Mouse (Mus musculus): ENCODE results near the gene Krt82.

Krt82 gene

DNA sequence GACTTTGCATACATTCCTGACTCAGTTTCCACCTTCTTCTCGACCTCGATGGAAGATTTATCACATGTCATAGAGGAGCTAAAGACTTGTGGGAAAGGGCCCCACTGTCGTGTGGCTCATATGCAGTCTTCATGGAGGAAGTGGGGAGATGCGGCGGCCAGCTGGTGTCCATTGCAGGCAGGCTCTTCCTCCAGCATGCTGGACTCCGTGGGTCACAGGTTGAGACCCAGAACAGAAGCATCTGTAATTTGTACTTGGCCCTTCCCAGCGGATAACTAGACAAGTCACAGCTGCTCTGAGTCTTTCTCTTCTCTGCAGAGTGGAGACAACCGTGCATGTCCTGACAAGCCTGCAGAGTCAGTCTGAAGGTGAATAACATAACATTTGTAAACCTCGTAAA lies 42.2 kb downstream of the Krt82 start:
- no peak for DNase-seq

DNA sequence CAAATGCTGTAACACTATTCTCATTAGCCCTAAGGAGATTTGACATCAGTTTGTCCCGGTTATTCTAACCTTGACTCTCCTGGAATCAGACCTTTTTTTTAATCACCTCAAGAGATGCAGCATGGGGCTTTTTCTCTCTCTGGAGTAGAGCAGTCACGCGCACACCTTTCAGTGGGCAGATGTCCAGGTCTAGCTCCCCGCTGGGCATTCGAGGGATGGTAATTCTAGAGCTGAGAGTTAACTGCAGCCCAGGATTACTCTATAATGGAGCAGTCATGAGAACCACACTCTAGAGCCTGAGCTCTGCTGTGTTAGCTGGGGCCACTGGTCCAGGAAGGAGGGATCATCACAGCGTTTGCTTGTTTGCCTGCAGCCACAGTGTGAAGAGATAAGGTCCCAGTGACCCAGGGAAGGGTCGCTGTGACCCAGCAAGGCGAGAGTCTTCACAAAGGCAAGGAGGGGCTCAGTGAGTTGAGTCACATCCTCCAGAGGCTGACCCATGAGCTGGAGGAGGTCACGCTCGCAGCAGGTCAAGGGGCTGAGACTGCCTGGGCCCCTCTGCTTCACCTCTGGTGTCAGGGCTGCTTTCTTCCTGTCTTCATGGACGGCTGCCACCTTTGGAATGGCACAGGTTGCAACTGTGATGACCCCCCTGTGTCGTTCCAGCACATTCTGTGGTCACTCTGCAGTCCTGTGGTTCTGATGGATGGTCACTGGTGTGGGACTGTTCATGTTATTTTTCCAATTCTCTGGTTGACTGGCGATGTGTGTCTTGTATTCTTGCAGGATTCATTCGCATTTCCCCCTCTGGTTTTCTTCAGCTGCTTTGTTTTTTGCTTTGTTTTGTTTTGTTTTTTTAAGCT lies 43.3 kb downstream of the Krt82 start:
- peak; percentile 10 to 19 for DNase-seq

DNA sequence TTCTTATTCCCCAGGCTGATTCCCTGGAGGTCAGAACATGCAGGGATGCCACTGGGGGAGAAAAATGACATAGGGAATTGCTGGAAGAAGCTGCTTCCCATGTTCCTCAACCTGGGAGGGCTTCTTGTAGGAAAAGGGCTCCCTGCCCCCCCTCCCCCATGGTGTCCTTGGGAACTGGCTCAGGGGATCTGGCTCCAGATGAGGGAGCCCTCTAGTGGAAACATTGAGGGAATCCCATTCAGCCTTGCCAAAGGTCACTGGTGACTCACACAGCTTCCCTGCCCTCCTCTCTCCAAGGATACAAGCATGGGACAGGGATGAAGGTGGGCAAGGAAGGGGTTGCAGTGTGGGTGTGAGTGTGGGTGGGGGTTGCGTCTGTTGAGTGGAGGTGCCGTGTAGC lies 53.3 kb downstream of the Krt82 start:
- DNase-seq, result peak; percentile 14 to 35

DNA sequence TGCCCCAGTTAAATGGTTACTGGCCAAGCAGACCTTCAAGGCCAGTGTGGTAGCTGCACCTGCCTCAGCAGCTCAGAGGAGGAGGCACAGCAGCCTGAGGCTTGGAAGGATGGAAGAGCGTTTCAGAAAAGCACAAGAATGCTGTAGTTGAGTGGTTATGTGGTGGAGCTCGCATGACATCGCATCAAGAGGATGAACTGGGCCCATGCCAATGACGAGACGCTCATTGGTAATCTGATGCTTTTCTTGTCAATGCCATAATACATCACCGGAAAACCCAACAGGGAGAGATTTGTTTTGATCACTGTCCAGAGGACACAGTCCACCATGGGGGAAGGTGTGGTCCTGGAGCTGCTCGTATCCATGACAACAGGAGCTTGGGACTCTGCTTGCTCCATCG lies 55.2 kb downstream of the Krt82 start:
- DNase-seq, result no peak

DNA sequence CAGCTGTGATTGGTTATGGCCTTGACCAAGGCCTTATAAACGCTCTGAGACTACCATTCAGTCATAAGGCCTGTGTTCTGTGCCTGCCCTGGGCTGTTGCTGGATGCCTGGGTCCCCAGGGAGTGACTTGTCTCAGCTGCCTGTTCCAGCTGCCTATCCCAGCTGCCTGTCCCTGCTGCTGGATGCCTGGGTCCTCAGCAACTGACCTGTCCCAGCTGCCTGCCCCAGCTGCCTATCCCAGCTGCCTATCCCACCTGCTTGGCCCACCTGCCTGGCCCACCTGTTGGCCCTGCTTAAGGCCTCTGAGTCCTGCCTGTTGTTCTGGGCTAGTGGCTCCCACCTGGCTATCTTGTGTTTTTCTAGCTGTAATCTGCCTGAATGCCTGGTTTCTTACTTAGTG lies 56.3 kb downstream of the Krt82 start:
- no peak for DNase-seq

DNA sequence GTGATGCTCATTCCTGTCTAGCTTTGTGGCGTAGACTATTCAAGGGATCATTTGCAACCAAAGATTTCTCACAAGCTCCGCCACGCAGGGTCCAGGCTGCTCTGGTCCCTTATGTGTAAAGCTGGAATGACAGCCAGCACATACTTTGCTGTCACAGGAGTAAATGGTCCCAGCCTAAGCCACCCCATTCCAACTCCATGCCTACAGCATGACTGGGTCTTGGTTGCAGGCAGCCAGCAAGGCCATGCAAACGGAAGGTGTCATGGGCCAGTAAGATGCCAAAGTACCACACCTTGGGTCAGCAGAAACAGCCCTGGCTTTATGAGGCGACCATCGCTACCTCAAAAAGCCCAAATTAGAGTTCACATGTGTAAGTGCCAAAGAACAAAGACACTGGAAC lies 56.8 kb downstream of the Krt82 start:
- DNase-seq, result no peak

DNA sequence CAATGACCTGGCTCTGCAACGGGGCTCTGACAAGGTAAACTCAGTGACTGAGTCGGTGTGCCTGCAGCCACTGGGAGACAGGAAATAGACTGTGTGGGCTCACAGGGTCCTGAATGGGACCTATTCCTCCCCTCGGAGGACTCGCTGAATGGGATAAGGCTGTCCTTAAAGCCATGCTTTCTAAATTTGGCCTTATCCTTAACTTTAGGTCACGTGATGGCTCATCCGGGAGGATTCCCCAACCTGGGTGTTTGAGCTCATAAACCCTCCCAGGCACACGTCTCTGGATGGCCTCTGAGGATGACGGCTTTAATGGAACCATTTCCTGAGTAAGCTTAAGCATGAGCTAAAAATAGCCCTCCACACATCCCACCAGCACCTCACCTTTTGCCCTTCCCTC lies 57.7 kb downstream of the Krt82 start:
- DNase-seq, result no peak

DNA sequence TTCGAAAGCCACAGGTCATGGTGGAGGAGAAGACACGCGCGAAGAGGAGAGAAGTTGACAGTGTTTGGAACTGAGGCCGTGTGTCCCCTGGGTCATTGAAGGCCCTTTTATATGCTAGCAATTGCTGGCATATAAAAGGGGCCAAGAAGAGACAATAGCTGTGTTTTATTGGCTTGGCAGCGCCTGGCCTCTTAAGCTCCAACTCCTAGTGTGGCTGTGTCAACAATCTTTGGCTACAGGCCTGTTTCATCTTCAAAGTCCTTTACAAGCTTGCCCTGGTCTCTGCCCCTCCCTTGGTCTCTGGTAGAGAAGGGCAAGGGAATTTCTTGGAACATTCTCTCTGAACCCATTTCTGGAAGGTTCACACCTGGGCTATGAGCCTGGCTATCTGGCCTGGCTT lies 59.0 kb downstream of the Krt82 start, which contains the start of gene Krt83:
Gene Krt83 (minus strand): TSS at position 82 of the 400 bp plus-strand sequence.
- no peak for DNase-seq
